Mouse (Mus musculus) liver, embryonic 12.5 days (tissue): ENCODE data around the gene Ttc28. TPM values are rescaled to one million over a fixed set of nuclear protein-coding genes. Genes with fewer than 3 reads are reported as not detected.

Source experiments
- ATAC-seq: fragments of 200-750 bp; cut with Nextera tagmentation; 2 replicates; pipeline ENCODE4 v1.8.0; 2017; ENCODE audit warnings: moderate number of reproducible peaks, mild to moderate bottlenecking, moderate library complexity
- H3K27ac ChIP-seq: fragments of 300-500 bp; sonication (generic); 2 replicates; pipeline ENCODE4 v1.5.1; 2016; ENCODE audit warnings: mild to moderate bottlenecking
- H3K27me3 ChIP-seq: fragments of 300-500 bp; sonication (generic); replicated peaks from 2 replicates; pipeline ENCODE4 v1.6.1; 2016; ENCODE audit warnings: mild to moderate bottlenecking, moderate library complexity
- H3K36me3 ChIP-seq: fragments of 300-500 bp; sonication (generic); 2 replicates; pipeline ENCODE4 v1.6.1; 2016; ENCODE audit warnings: mild to moderate bottlenecking, moderate library complexity
- H3K4me1 ChIP-seq: fragments of 300-500 bp; sonication (generic); 2 replicates; pipeline ENCODE4 v1.6.1; 2016
- H3K4me2 ChIP-seq: fragments of 300-500 bp; sonication (generic); 2 replicates; pipeline ENCODE4 v1.6.1; 2016; ENCODE audit warnings: mild to moderate bottlenecking, moderate library complexity
- H3K4me3 ChIP-seq: fragments of 300-500 bp; sonication (generic); 2 replicates; pipeline ENCODE4 v1.5.1; 2016; ENCODE audit warnings: mild to moderate bottlenecking, moderate library complexity
- H3K9ac ChIP-seq: fragments of 300-500 bp; sonication (generic); 2 replicates; pipeline ENCODE4 v1.6.1; 2016; ENCODE audit warnings: mild to moderate bottlenecking, moderate library complexity
- H3K9me3 ChIP-seq: fragments of 300-500 bp; sonication (generic); replicated peaks from 2 replicates; pipeline ENCODE4 v1.6.1; 2016; ENCODE audit warnings: mild to moderate bottlenecking, moderate library complexity
- WGBS: fragments of 180-500 bp; shearing (Covaris S2); methylation state at CpG from one replicate; pipeline ENCODE4 v1.1.7; 2016; ENCODE audit not compliant: insufficient replicate concordance; 5-methylcytosine and 5-hydroxymethylcytosine counted together
- polyA plus RNA-seq: library from polyadenylated mRNA; unstranded; fragments of >200 nt; fragmentation: Nextera tagmentation; extraction: Ambion mirVana; gene quantifications from 2 replicates; pipeline ENCODE4 v1.2.1, GENCODE M21; 2016

The Ttc28 gene
- polyA plus RNA-seq, 1 experiment from 2014 or later, result 1.8 TPM

- Histone ChIP-seq H3K9ac (no peak overlapping the region), H3K27me3 (no peaks in the 10 kb centered on the region), H3K9me3 (no peaks in the 10 kb centered on the region), H3K36me3 (peaks cover 7% of the 10 kb centered on the region; the same call in 1 of the 2 replicates), H3K27ac (no peak overlapping the region), H3K4me1 (no peaks in the 10 kb centered on the region), H3K4me3 (no peak overlapping the region), H3K4me2 (no peak overlapping the region)
- ATAC-seq, result no peak; the same call in 1 of the 2 replicates
- 61% methylated on average over 6 of the region's 6 CpGs for WGBS
These were observed 390.1 kb downstream of the Ttc28 start for GRCm38 (mm10) chr5:111269613-111270205.

DNA sequence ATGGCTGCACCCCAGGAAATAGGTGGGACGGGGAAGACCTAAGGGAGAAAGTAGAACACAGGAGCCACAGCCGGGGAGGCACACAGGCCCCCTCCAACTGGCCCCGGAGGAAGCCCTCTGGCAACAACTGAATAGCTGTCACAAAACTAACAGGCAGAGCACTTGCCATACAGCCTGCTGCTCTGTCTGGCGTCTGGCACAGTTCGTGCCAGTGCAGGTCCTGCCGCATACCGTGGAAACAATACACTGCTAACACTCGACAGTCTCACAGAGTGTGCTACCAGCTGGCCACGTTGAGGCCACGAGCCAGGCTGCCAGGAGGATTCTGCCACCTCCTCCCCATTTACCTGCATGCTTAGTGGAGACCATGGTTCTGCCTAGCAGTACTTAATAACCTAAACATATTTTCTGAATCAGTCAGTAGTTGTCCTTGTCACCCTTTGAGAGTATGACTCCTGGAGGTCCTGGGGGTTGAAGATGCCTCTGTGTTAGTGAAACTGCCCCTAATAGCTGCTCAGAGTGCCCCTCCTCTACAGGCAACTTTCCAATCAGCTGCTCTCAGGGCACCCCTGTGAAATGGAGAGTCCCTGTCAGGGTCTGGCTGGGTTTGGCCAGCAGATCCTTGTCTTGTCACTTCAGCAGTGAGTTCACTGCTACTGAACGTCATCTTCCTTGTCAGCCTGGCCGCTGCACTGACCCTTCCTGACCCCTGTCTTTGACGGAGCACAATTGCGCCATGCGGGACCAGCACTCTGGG, 390.8 kb downstream of the Ttc28 start:
- no peak overlapping the region for H3K4me2 ChIP-seq
- no peak overlapping the region for H3K27ac ChIP-seq
- no peak for ATAC-seq
- peaks cover 7% of the 10 kb centered on the region; the same call in 1 of the 2 replicates for H3K36me3 ChIP-seq
- H3K4me3 ChIP-seq, result no peak overlapping the region
- WGBS, result 63% methylated on average over 15 of the region's 15 CpGs
- H3K27me3 ChIP-seq, result no peaks in the 10 kb centered on the region
- H3K4me1 ChIP-seq, result no peaks in the 10 kb centered on the region
- H3K9ac ChIP-seq, result no peak overlapping the region
- no peaks in the 10 kb centered on the region for H3K9me3 ChIP-seq

- ATAC-seq, result peak; percentile 58
- Histone ChIP-seq H3K27me3 (no peaks in the 10 kb centered on the region), H3K9me3 (no peaks in the 10 kb centered on the region), H3K27ac (no peak overlapping the region), H3K4me2 (no peak overlapping the region), H3K36me3 (no peaks in the 10 kb centered on the region), H3K4me1 (no peaks in the 10 kb centered on the region), H3K9ac (no peak overlapping the region), H3K4me3 (no peak overlapping the region)
- WGBS, result 30% methylated on average over 10 of the region's 10 CpGs
These were observed 394.0 kb downstream of the Ttc28 start for GRCm38 (mm10) chr5:111273589-111273988.

DNA sequence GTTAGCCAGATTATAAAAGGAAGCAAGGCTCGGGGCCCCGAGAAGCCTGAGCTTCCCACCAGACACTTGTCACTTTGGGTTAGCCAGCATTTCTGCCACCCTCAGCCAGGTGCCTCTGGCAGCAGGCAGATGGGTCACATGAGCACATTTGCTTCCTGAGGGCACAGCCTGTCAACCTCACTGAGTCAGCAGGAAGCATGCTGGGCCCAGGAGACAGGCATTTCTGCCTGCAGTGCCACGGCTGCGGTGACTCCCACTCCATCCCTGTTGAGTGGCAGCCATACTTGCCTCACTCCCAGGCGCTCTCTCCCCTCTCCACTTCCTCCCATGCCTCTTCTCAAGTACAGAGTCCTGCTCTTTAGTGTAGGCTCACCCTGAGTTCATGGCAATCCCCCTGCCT, 395.3 kb downstream of the Ttc28 start:
- 67% methylated on average over 5 of the region's 5 CpGs for WGBS
- Histone ChIP-seq H3K4me2 (no peak overlapping the region), H3K36me3 (0 out of 2 replicates have a peak, but pooled peaks cover under 1% of the 10 kb centered on the region), H3K4me1 (no peaks in the 10 kb centered on the region), H3K9ac (no peak overlapping the region), H3K27ac (no peak overlapping the region), H3K27me3 (no peaks in the 10 kb centered on the region), H3K9me3 (no peaks in the 10 kb centered on the region), H3K4me3 (no peak overlapping the region)
- ATAC-seq, result no peak

DNA sequence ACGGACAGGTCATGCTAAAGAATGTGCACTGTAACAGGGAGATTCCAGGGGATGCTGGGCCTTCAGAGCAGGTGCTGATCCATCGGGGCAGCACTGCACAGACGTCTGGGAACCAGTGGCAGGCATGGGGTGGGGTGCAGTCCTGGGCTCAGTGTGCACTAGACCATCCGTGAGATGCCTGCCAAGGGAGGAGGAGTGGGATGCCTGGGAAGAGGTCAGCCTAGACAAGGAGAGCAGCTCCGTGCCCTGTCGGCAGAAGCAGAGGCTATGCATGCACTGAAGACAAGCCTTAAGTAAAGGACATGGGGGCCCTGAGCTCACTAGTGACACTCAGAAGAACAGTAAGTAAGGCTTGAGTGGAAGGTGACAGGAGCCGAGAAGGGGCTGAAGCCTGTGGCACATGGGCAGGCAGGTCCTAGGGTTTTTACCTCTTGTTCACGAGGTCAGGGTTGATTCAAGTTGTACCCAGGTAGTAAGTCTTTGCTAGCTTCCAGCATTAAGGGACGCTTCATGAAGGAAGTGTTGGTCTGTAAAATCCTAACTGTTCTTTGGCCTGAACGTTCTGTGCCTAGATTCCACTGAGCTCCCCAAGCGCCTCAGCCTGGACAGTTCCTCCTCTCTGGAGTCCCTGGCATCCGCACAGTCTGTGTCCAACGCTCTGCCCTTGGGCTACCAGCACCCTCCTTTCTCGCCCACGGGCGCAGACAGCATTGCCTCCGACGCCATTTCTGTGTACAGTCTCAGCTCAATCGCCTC, 405.0 kb downstream of the Ttc28 start:
- Histone ChIP-seq H3K4me1 (no peaks in the 10 kb centered on the region), H3K9me3 (no peaks in the 10 kb centered on the region), H3K36me3 (0 out of 2 replicates have a peak, but pooled peaks cover 6% of the 10 kb centered on the region), H3K4me2 (no peak overlapping the region), H3K4me3 (no peak overlapping the region), H3K27ac (no peak overlapping the region), H3K9ac (no peak overlapping the region), H3K27me3 (no peaks in the 10 kb centered on the region; the same call in 1 of the 2 replicates)
- 64% methylated on average over 19 of the region's 19 CpGs for WGBS
- ATAC-seq, result no peak

DNA sequence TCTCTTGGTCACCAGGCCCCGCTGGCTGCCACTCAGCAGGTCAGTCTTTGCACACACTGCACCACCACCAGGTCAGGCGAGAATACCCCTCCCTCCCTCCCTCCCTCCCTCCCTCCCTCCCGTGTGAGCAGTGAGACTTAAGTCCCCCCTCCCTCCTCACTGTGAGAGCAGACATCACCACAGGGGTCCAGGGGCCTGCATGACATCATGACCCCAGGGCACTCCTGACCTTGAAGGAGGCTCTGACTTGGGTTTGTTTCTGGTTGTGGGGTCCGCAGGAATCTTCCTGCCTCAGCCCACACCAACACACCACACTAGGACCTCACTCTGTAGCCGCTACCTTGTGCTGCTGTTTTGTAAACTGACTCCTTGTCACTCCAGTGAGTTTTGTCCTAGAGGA, 408.0 kb downstream of the Ttc28 start:
- WGBS, result 54% methylated on average over 5 of the region's 5 CpGs
- no peak overlapping the region for H3K4me2 ChIP-seq
- 0 out of 2 replicates have a peak, but pooled peaks cover 4% of the 10 kb centered on the region for H3K36me3 ChIP-seq
- no peaks in the 10 kb centered on the region for H3K9me3 ChIP-seq
- H3K27me3 ChIP-seq, result peaks cover 8% of the 10 kb centered on the region; the same call in 1 of the 2 replicates
- ATAC-seq, result no peak
- no peak overlapping the region for H3K4me3 ChIP-seq
- H3K27ac ChIP-seq, result peak overlapping the region; percentile 31; the same call in 1 of the 2 replicates
- H3K9ac ChIP-seq, result no peak overlapping the region
- H3K4me1 ChIP-seq, result no peaks in the 10 kb centered on the region

GRCm38 (mm10) chr5:111288486-111288885, 408.9 kb downstream of the Ttc28 start:
- Histone ChIP-seq H3K27ac (peak overlapping the region; percentile 31; the same call in 1 of the 2 replicates), H3K4me1 (no peaks in the 10 kb centered on the region), H3K4me2 (no peak overlapping the region), H3K4me3 (no peak overlapping the region), H3K9ac (no peak overlapping the region), H3K9me3 (no peaks in the 10 kb centered on the region), H3K27me3 (peaks cover 8% of the 10 kb centered on the region; the same call in 1 of the 2 replicates), H3K36me3 (0 out of 2 replicates have a peak, but pooled peaks cover 4% of the 10 kb centered on the region)
- WGBS, result 76% methylated on average over 11 of the region's 11 CpGs
- ATAC-seq, result no peak

GRCm38 (mm10) chr5:111290071-111290470, 410.5 kb downstream of the Ttc28 start:
- Histone ChIP-seq H3K4me1 (no peaks in the 10 kb centered on the region), H3K27ac (no peak overlapping the region), H3K9ac (no peak overlapping the region), H3K4me3 (no peak overlapping the region), H3K36me3 (0 out of 2 replicates have a peak, but pooled peaks cover 4% of the 10 kb centered on the region), H3K9me3 (no peaks in the 10 kb centered on the region), H3K4me2 (no peak overlapping the region), H3K27me3 (peaks cover 8% of the 10 kb centered on the region; the same call in 1 of the 2 replicates)
- WGBS, result 85% methylated on average over 11 of the region's 11 CpGs
- no peak for ATAC-seq

DNA sequence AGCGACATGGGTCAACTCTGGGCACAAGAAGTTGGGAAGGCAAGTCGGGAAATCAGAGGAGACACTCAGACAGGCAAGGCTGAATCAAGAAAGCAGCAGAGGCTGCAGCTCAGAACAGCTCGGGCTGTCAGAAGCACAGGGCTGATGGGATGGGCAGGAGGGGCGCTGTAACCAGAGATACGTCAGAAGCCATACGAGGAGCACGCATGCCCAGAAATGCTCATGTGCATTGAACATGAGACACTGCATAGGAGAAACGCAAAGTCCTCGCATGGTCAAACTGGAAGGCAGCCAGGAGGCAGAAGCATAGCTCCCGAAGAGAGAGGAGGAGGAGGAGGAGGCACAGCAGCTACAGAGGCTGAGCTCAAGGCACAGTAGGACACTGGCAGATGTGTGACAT, 412.0 kb downstream of the Ttc28 start:
- 55% methylated on average over 10 of the region's 10 CpGs for WGBS
- H3K9me3 ChIP-seq, result no peaks in the 10 kb centered on the region
- H3K4me3 ChIP-seq, result no peak overlapping the region
- H3K9ac ChIP-seq, result no peak overlapping the region
- H3K4me1 ChIP-seq, result no peaks in the 10 kb centered on the region
- no peak overlapping the region for H3K4me2 ChIP-seq
- 0 out of 2 replicates have a peak, but pooled peaks cover 8% of the 10 kb centered on the region for H3K27me3 ChIP-seq
- ATAC-seq, result no peak
- H3K27ac ChIP-seq, result no peak overlapping the region
- H3K36me3 ChIP-seq, result no peaks in the 10 kb centered on the region

DNA sequence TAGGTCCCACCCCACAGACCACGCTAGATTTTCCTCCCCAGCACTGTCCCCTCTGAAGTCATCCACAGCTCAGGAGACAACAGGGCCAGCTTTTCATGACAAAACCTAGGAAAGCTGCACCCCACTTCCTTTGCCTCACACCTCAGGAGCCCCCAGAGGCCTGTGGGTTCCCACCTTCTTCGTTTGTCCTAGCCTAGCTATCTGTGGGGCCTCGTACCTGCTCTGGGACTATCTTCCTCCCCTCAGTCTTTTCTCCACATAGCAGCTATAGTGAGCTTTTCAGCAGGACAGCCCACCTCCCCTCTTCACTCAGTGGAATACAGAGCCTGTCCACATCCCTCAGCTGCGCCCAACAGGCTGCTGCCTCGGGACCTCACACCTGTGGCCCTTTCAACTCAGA, 418.2 kb downstream of the Ttc28 start:
- H3K9ac ChIP-seq, result no peak overlapping the region
- H3K27ac ChIP-seq, result no peak overlapping the region
- H3K4me3 ChIP-seq, result no peak overlapping the region
- no peak overlapping the region for H3K4me2 ChIP-seq
- peaks cover 8% of the 10 kb centered on the region; the same call in 1 of the 2 replicates for H3K27me3 ChIP-seq
- no peak for ATAC-seq
- no peaks in the 10 kb centered on the region for H3K4me1 ChIP-seq
- 59% methylated on average over 5 of the region's 5 CpGs for WGBS
- no peaks in the 10 kb centered on the region for H3K36me3 ChIP-seq
- no peaks in the 10 kb centered on the region for H3K9me3 ChIP-seq

DNA sequence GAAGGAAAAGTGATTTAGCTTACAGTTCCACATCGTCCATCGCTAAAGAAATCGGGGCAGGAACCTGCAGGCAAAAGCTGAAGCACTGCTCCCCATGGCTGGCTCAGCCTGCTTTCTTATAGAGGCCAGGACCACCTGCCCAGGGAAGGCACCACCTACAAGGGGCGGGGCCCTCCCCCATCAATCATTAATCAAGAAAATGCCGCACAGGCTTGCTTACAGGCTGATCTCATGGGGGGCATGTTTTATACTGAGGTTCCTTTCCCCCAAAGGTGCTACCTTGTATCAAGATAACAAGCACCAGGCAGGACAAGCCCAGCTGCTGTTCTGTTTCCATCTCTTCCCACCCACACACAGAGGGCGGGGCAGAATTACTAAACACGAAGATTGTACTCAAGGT, 419.1 kb downstream of the Ttc28 start:
- no peaks in the 10 kb centered on the region for H3K4me1 ChIP-seq

More for the DNA sequence above, 419.1 kb downstream of the Ttc28 start:
- no peak overlapping the region for H3K4me3 ChIP-seq
- H3K27me3 ChIP-seq, result peaks cover 8% of the 10 kb centered on the region; the same call in 1 of the 2 replicates
- H3K36me3 ChIP-seq, result no peaks in the 10 kb centered on the region
- H3K9ac ChIP-seq, result no peak overlapping the region
- no peak overlapping the region for H3K4me2 ChIP-seq
- ATAC-seq, result no peak
- H3K27ac ChIP-seq, result no peak overlapping the region
- 41% methylated on average over 7 of the region's 7 CpGs for WGBS
- no peaks in the 10 kb centered on the region for H3K9me3 ChIP-seq
